Comparison of ENCODE assay signal across 13 mouse cellular contexts in genomic region chr8:121788786-121789185, GRCm38 (mm10).
"Had no signal": no experiment of that assay in that cellular context is flagged by ENCODE, and none has a peak within 500 bp of the region (broad histone marks: within the 10 kb centered on the region; RNA-seq: fewer than 3 reads in every experiment).

No protein-coding gene starts in this region.

- ATAC-seq: liver, embryonic 12.5 days had no signal

- H3K36me3 ChIP-seq: kidney, embryonic 15.5 days; limb, embryonic 15.5 days; liver, embryonic 12.5 days; stomach, embryonic 15.5 days had no signal

- H3K27me3 ChIP-seq: kidney, embryonic 15.5 days; neural tube, embryonic 12.5 days; stomach, embryonic 15.5 days had no signal

- DNase-seq: kidney, adult 2 months; kidney, postnatal 25 days; lung, postnatal 10 days; lung, postnatal 4 days; retina, postnatal 1 day; right cerebral cortex, postnatal 4 days; thymus, adult 2 months; thymus, postnatal 25 days had no signal
